Mouse (Mus musculus) neural tube, embryonic 13.5 days (tissue): ENCODE results near the gene Ubtd2. TPM values are rescaled to one million over a fixed set of nuclear protein-coding genes. Genes with fewer than 3 reads are reported as not detected.

Experiments
- ATAC-seq: fragments of 200-750 bp; cut with Nextera tagmentation; 2 replicates; pipeline ENCODE4 v1.8.0; 2017; ENCODE audit warnings: low read depth, mild to moderate bottlenecking, moderate TSS enrichment, moderate library complexity
- H3K27ac ChIP-seq: fragments of 300-500 bp; sonication (generic); replicated peaks from 2 replicates; pipeline ENCODE4 v1.5.1; 2015; ENCODE audit warnings: moderate library complexity, mild to moderate bottlenecking, inconsistent platforms
- H3K27me3 ChIP-seq: fragments of 300-500 bp; sonication (generic); 2 replicates; pipeline ENCODE4 v1.6.1; 2015; ENCODE audit warnings: mild to moderate bottlenecking, inconsistent platforms
- H3K36me3 ChIP-seq: fragments of 300-500 bp; sonication (generic); 2 replicates; pipeline ENCODE4 v1.6.1; 2015; ENCODE audit warnings: mild to moderate bottlenecking, inconsistent platforms
- H3K4me1 ChIP-seq: fragments of 300-500 bp; sonication (generic); replicated peaks from 2 replicates; pipeline ENCODE4 v1.6.1; 2015; ENCODE audit warnings: inconsistent platforms
- H3K4me2 ChIP-seq: fragments of 300-500 bp; sonication (generic); 2 replicates; pipeline ENCODE4 v1.6.1; 2015; ENCODE audit warnings: inconsistent platforms, mild to moderate bottlenecking, moderate library complexity
- H3K4me3 ChIP-seq: fragments of 300-500 bp; sonication (generic); 2 replicates; pipeline ENCODE4 v1.5.1; 2015; ENCODE audit warnings: mild to moderate bottlenecking, inconsistent platforms
- H3K9ac ChIP-seq: fragments of 300-500 bp; sonication (generic); 2 replicates; pipeline ENCODE4 v1.6.1; 2015; ENCODE audit warnings: moderate library complexity, mild to moderate bottlenecking, inconsistent platforms
- H3K9me3 ChIP-seq: fragments of 300-500 bp; sonication (generic); 2 replicates; pipeline ENCODE4 v1.6.1; 2016; ENCODE audit warnings: inconsistent platforms
- WGBS: fragments of 180-500 bp; shearing (Covaris S2); methylation state at CpG from one replicate; pipeline ENCODE4 v1.1.7; 2015; 5-methylcytosine and 5-hydroxymethylcytosine counted together
- polyA plus RNA-seq: library from polyadenylated mRNA; unstranded; fragments of >200 nt; fragmentation: Nextera tagmentation; extraction: Ambion mirVana; gene quantifications from 2 replicates; pipeline ENCODE4 v1.2.1, GENCODE M21; 2015

Ubtd2 gene
- polyA plus RNA-seq, 1 experiment from 2014 or later: 46.8 TPM

- no peak overlapping the region for H3K27ac ChIP-seq
- H3K4me1 ChIP-seq: no peaks in the 10 kb centered on the region
- H3K27me3 ChIP-seq: no peaks in the 10 kb centered on the region
- no peak overlapping the region for H3K9ac ChIP-seq
- ATAC-seq: no peak
- no peaks in the 10 kb centered on the region for H3K36me3 ChIP-seq
- H3K4me2 ChIP-seq: no peak overlapping the region
- H3K4me3 ChIP-seq: no peak overlapping the region
- 71% methylated on average over 1 of the region's 1 CpGs for WGBS
- no peaks in the 10 kb centered on the region for H3K9me3 ChIP-seq
Measured at GRCm38 (mm10) chr11:32445135-32445534, 10.0 kb upstream of the Ubtd2 start.

DNA sequence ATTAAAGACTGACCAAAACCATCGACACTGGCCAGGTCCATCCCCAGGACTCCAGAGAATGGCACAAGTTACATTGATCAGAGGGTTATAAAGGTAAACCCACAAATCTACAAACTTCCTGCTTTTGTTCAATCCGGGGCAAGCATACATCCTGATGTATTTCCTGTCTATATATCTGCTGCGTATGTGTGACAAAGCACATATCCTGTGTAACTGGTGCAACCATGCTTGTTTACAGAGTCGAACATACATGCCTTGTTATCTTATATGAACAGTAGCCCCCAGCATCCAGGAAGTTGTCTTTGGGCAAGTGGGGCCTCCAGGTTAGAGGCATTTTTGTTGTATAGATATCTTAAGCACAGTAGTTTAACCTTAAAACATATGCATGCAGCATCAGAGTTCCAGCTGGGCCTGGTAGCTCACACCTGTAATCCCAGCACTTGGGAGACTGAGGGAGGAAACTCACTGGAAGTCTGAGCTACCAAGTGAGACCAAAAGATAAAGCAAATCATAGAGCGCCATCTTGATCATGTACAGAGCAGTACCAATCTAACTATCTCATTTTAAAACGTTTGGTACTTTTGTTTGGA lies 9.4 kb upstream of the Ubtd2 start:
- H3K27me3 ChIP-seq: no peaks in the 10 kb centered on the region
- H3K4me3 ChIP-seq: no peak overlapping the region
- H3K9me3 ChIP-seq: no peaks in the 10 kb centered on the region
- no peak overlapping the region for H3K27ac ChIP-seq
- 82% methylated on average over 6 of the region's 6 CpGs for WGBS
- no peaks in the 10 kb centered on the region for H3K4me1 ChIP-seq
- ATAC-seq: no peak
- no peaks in the 10 kb centered on the region for H3K36me3 ChIP-seq
- no peak overlapping the region for H3K9ac ChIP-seq
- H3K4me2 ChIP-seq: no peak overlapping the region

DNA sequence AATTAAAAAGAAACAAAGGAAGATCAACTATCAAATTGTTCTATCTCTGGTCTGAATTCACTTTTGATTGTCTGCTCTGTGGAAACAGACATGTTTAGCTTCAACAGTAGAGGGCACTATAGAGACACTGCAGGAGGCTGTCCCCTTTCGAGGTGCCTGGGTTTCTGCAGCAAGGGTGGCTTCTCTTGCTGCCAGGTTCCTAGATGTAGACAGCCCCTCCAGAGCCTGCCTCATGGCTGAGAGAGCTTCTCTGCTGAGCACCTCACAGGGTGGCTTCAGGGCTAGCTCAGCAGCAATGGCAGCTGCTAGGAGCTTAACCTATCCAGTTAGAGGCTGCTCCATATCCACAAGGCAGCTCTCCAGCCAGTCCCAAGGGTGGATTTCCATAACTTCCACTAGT lies 5.0 kb upstream of the Ubtd2 start:
- Histone ChIP-seq H3K36me3 (no peaks in the 10 kb centered on the region), H3K9ac (no peak overlapping the region), H3K4me3 (no peak overlapping the region), H3K9me3 (no peaks in the 10 kb centered on the region), H3K4me2 (no peak overlapping the region), H3K27ac (no peak overlapping the region), H3K27me3 (no peaks in the 10 kb centered on the region), H3K4me1 (peaks cover 14% of the 10 kb centered on the region)
- no peak for ATAC-seq
- WGBS: 0% methylated on average over 1 of the region's 1 CpGs

- H3K27ac ChIP-seq: no peak overlapping the region
- H3K9me3 ChIP-seq: no peaks in the 10 kb centered on the region
- no peak overlapping the region for H3K4me2 ChIP-seq
- WGBS: 87% methylated on average over 6 of the region's 6 CpGs
- no peak overlapping the region for H3K4me3 ChIP-seq
- H3K36me3 ChIP-seq: no peaks in the 10 kb centered on the region
- H3K9ac ChIP-seq: no peak overlapping the region
- no peaks in the 10 kb centered on the region for H3K27me3 ChIP-seq
- H3K4me1 ChIP-seq: peaks cover 18% of the 10 kb centered on the region
- ATAC-seq: no peak
Measured at GRCm38 (mm10) chr11:32451306-32451705, 3.9 kb upstream of the Ubtd2 start.

DNA sequence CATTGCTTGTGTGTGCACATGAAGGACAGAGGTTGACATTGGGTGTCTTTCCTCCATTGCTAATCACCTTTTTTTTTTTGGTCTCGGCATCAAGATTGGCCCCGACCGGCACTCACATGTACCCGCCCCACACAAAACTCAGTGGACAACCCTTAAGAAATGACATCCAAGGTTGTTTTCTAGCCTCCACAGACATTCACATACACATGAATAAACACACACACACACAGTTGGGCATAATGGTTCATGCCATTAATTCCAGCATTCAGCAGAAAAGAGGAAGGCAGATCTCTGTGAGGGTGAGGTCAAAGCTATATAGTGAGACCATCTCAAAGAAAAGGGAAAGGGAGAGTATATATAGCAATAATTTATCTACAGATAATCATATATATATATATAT lies 2.4 kb upstream of the Ubtd2 start:
- H3K27ac ChIP-seq: no peak overlapping the region
- WGBS: 91% methylated on average over 4 of the region's 4 CpGs
- H3K4me2 ChIP-seq: no peak overlapping the region
- peaks cover 29% of the 10 kb centered on the region for H3K4me1 ChIP-seq
- H3K9ac ChIP-seq: no peak overlapping the region
- no peaks in the 10 kb centered on the region for H3K36me3 ChIP-seq
- no peaks in the 10 kb centered on the region for H3K27me3 ChIP-seq
- ATAC-seq: no peak
- H3K4me3 ChIP-seq: no peak overlapping the region
- H3K9me3 ChIP-seq: no peaks in the 10 kb centered on the region

- no peak for ATAC-seq
- H3K9ac ChIP-seq: peak overlapping the region; percentile 2; the same call in 1 of the 2 replicates
- 36% methylated on average over 8 of the region's 8 CpGs for WGBS
- no peak overlapping the region for H3K4me3 ChIP-seq
- H3K9me3 ChIP-seq: no peaks in the 10 kb centered on the region
- H3K4me1 ChIP-seq: peaks cover 29% of the 10 kb centered on the region
- no peak overlapping the region; the same call in 1 of the 2 replicates for H3K27ac ChIP-seq
- H3K27me3 ChIP-seq: no peaks in the 10 kb centered on the region
- peak overlapping the region; percentile 76; the same call in 1 of the 2 replicates for H3K4me2 ChIP-seq
- H3K36me3 ChIP-seq: no peaks in the 10 kb centered on the region
Measured at GRCm38 (mm10) chr11:32453353-32453915, 1.7 kb upstream of the Ubtd2 start.

- peak overlapping the region; percentile 99 for H3K27ac ChIP-seq
- WGBS: 2% methylated on average over 19 of the region's 19 CpGs
- peaks cover 29% of the 10 kb centered on the region for H3K4me1 ChIP-seq
- H3K36me3 ChIP-seq: no peaks in the 10 kb centered on the region
- H3K9ac ChIP-seq: peak overlapping the region; percentile 92
- H3K4me3 ChIP-seq: peak overlapping the region; percentile 89
- no peaks in the 10 kb centered on the region for H3K9me3 ChIP-seq
- H3K27me3 ChIP-seq: no peaks in the 10 kb centered on the region
- peak overlapping the region; percentile 76 for H3K4me2 ChIP-seq
- ATAC-seq: peak; percentile 65
Measured at GRCm38 (mm10) chr11:32454231-32454799, 855 bp upstream of the Ubtd2 start.

DNA sequence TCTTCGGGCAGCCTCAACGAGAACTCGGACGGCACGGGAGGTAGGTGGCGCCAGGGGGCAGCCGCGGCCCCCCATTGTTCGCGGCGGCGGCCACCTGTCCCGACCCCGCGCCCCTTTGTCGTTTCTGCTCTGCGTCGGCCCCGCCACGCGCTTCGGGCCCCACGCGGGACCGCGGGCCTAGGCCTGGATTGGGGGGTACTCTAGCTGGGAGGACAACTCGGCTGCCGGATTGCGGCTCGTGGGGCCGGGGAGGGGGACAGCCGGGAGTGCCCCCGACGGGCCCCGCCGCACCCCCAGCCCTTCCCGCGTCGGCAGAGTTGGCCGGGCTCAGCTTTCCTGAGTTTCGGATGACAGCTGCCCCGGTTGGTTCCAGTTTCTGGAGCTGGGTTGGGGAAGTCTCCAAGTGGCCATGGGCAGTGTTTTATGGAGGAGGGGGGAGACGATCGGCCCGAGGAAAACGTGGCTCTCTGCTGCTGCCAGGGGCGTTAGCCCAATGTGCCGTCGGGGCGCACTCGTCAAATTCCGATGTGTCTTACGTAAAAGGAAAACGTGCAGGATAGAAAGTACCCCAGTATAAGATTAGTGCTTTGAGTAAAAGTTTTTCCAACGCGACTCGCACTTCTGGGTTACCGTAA lies 454 bp downstream of the Ubtd2 start:
- Histone ChIP-seq H3K4me3 (peak overlapping the region; percentile 89), H3K4me2 (peak overlapping the region; percentile 76), H3K27ac (peak overlapping the region; percentile 99), H3K27me3 (no peaks in the 10 kb centered on the region), H3K9ac (peak overlapping the region; percentile 92), H3K4me1 (peaks cover 29% of the 10 kb centered on the region), H3K36me3 (no peaks in the 10 kb centered on the region), H3K9me3 (no peaks in the 10 kb centered on the region)
- ATAC-seq: peak; percentile 59
- under 1% methylated on average over 54 of the region's 58 CpGs for WGBS

- ATAC-seq: no peak
- H3K36me3 ChIP-seq: no peaks in the 10 kb centered on the region
- H3K27me3 ChIP-seq: no peaks in the 10 kb centered on the region
- H3K9me3 ChIP-seq: no peaks in the 10 kb centered on the region
- whole genome bisulfite sequencing: 11% methylated on average over 6 of the region's 6 CpGs
- H3K27ac ChIP-seq: no peak overlapping the region
- H3K4me3 ChIP-seq: peak overlapping the region; percentile 89
- H3K9ac ChIP-seq: peak overlapping the region; percentile 92
- H3K4me2 ChIP-seq: peak overlapping the region; percentile 76
- H3K4me1 ChIP-seq: peaks cover 29% of the 10 kb centered on the region
Measured at GRCm38 (mm10) chr11:32456356-32456755, 1.2 kb downstream of the Ubtd2 start.

DNA sequence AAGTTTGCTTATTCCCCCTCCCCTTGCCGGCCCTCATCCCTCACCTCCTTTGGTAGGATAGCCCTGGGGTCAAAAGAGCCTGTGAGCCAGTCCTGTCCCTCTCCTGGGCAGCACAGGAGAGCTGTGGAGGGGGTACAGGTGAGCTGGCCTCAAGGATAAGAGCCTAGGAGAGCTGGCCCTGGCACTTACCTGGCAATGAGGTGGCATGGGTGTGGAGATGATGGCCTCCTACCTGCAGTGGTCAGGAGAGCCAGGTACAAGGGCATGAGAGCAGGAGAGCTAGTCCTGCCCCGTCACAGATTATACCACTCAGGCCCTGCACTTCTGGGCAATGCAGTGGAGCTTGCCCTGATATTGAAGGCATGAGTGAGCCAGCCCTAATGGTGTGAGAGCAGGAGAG lies 9.1 kb downstream of the Ubtd2 start:
- H3K4me1 ChIP-seq: peaks cover 15% of the 10 kb centered on the region
- ATAC-seq: peak; percentile 23; the same call in 1 of the 2 replicates
- H3K9me3 ChIP-seq: no peaks in the 10 kb centered on the region
- WGBS: 77% methylated on average over 2 of the region's 2 CpGs
- H3K4me3 ChIP-seq: no peak overlapping the region
- H3K27ac ChIP-seq: no peak overlapping the region
- H3K4me2 ChIP-seq: no peak overlapping the region
- no peaks in the 10 kb centered on the region for H3K36me3 ChIP-seq
- H3K27me3 ChIP-seq: no peaks in the 10 kb centered on the region
- no peak overlapping the region for H3K9ac ChIP-seq

GRCm38 (mm10) chr11:32471925-32472324 lies 16.8 kb downstream of the Ubtd2 start:
- peaks cover 17% of the 10 kb centered on the region for H3K4me1 ChIP-seq
- WGBS: 78% methylated on average over 2 of the region's 2 CpGs
- ATAC-seq: no peak

GRCm38 (mm10) chr11:32474725-32475124 lies 19.6 kb downstream of the Ubtd2 start:
- Histone ChIP-seq H3K4me3 (no peak overlapping the region), H3K36me3 (no peaks in the 10 kb centered on the region), H3K27ac (no peak overlapping the region), H3K9ac (no peak overlapping the region), H3K9me3 (no peaks in the 10 kb centered on the region), H3K4me1 (peaks cover 17% of the 10 kb centered on the region), H3K4me2 (no peak overlapping the region), H3K27me3 (no peaks in the 10 kb centered on the region)
- WGBS: 87% methylated on average over 3 of the region's 3 CpGs
- no peak for ATAC-seq

More at GRCm38 (mm10) chr11:32471925-32472324, 16.8 kb downstream of the Ubtd2 start:
- no peaks in the 10 kb centered on the region for H3K27me3 ChIP-seq
- H3K4me3 ChIP-seq: no peak overlapping the region
- no peak overlapping the region for H3K27ac ChIP-seq
- no peaks in the 10 kb centered on the region for H3K9me3 ChIP-seq
- H3K4me2 ChIP-seq: no peak overlapping the region
- H3K36me3 ChIP-seq: no peaks in the 10 kb centered on the region
- no peak overlapping the region for H3K9ac ChIP-seq
